Mouse (Mus musculus) layer of hippocampus, adult 6 months (tissue): ENCODE measurements around the gene Exo1. TPM values are rescaled to one million over a fixed set of nuclear protein-coding genes. Genes with fewer than 3 reads are reported as not detected.

Experiments used
- long read RNA-seq, 2 experiments: library from polyadenylated mRNA; unstranded; transcript quantifications; one replicate each; pipeline ENCODE4 v2.0.0; 2019 to 2020
- polyA plus RNA-seq: library from polyadenylated mRNA; unstranded; fragments of <200 nt; fragmentation: Nextera tagmentation; gene quantifications from 2 replicates; pipeline ENCODE4 v1.2.3, GENCODE M21; 2021

Gene Exo1
- polyA plus RNA-seq, result 0.29 and 0.35 TPM in 2 replicates
- long read RNA-seq, experiment 1, partial matches to known transcripts, result 1 of 1 reads
- long read RNA-seq, experiment 1, other reads (novel, unspliced or antisense), result 0 of 1 reads
- long read RNA-seq, experiment 2, result 0 reads

GRCm38 (mm10) chr1:175880453-175881296 is at the start of gene Exo1:
Gene Exo1 (plus strand): TSS chr1:175880581.

GRCm38 (mm10) chr1:175920029-175920428 is 39.6 kb downstream of the Exo1 start, which contains the start of gene Gm38100:
Gene Gm38100 (plus strand): TSS chr1:175920329.

Other genes with a start within 250 kb of the Exo1 start
- 2.0 and 2.5 TPM in 2 replicates for gene Opn3, start 187.8 kb upstream of the Exo1 start, polyA plus RNA-seq
- 0.69 and 0.75 TPM in 2 replicates for gene Chml, start 187.7 kb upstream of the Exo1 start, polyA plus RNA-seq
- gene Wdr64, start 182.0 kb upstream of the Exo1 start, polyA plus RNA-seq, result not detected in 2 replicates
- gene Gm38100, start 39.7 kb downstream of the Exo1 start, polyA plus RNA-seq, result not detected in 2 replicates
- not detected in 2 replicates for gene Rbm8a2, start 98.5 kb downstream of the Exo1 start, polyA plus RNA-seq